Mouse (Mus musculus): ENCODE results near the gene Lepr.
"Not testable (repeated sequence)": the region's sequence is repeated elsewhere in the genome, so short reads cannot be mapped to it uniquely, and the experiment has no call there.

The Lepr gene

DNA sequence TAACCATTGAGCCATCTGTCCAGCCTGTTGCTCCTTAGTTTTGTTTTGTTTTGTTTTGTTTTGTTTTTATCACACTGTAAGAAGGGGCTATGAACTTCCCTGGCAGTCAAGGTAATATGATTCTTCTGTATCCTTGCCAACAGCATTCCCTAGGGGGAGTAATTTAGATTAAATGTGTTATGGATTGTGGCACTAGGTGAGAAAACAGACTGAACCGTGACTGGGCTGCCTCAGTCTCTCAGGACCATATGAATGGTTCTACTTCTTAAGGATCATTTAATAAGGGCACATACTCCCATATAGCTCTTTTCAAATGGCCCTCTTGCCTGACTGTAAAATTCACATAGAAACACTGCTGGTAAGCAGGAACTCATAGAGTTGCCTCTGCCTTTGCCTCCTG, 4.6 kb upstream of the Lepr start:
- in situ Hi-C loops (cut with MboI; ENCODE audit: unreplicated experiment in 2 of 2): no loop called here

DNA sequence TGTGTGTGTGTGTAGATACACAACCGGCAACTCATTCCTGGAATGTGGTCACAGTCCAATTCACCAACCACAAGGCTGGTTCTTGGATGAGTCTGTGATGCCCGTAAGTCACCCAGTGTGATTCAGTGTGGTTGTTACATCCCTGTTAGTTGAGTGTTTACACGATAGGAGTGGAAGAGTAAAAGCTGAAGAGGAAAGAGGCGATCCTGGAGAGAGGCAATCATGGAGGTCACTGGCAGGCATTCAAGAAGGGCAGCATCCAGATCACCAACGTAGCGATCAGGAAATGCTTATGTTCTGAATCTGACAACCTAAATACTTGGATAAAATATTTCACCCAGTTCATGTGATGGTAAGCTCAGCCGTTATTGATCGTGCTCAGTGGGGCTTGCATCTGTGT, 1.9 kb upstream of the Lepr start:
- in situ Hi-C loops (cut with MboI; ENCODE audit: unreplicated experiment in 2 of 2): no loop called here

DNA sequence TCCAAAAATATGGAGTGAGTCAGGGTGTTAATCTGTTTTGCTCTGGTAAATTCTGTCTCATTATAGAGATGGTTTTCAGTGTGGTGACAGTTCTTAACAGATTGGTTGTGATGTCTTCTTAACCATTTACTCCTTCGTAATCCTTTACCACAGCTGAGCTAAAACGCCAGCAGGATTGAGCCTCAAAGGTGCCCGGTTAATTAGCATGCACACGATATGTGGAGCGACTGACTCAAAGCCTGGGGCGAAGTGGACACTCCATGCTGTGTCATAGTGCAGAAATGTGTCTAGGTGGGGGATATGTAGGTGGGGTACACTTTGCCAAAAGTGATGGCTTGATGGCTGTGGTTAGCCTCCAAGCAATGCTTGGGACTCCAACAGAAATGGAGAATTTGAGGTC, 1.4 kb upstream of the Lepr start:
- in situ Hi-C loops (cut with MboI; ENCODE audit: unreplicated experiment in 2 of 2): no loop called here

DNA sequence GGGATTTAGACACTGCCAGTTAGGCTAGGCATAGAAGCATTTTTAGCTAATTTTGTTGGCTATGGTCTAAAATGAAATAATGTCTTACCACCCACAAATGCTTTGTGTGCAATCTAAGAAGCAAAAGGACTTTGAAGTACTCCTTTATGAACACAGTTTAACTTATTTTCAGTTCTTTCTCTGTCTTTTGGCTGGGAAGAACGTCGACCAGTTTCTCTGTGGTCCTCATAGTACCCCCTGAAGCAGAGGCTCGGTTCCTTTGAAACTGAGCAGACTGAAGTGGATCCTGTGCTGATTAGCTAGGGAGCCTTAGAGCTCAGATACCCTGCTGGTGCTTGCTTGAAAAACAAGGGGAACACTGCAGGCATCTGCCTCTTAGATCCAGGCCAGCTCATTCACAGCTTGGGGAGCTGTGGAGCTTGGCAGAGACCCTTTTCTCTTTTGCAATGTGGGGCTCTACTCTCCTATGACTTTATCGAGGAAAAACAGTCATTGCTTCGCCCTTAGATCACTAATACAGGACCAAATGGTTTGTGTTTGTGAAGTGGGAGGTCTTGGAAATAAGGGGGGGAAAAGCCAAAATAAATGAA, 1.9 kb downstream of the Lepr start:
- in situ Hi-C loops (cut with MboI; ENCODE audit: unreplicated experiment in 2 of 2): no loop called here

DNA sequence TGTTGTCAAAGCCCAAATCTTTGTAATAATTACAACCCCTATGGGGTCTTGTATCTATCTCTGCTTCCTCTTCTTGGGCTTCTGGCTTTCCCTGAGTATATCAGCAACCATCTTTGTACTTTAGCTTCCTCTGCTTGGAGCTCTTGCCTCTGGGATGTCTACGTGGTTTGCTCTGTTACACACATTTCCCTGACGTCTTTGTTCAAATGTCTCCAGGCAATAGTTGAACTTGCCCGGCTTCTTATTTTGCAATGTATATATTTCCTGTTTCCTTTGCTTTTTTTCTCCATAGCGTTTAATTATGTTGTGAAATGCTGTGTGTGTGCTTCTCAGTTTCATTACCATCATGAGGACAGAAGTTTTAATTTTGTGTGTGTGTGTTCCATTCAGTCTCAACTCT, 4.5 kb downstream of the Lepr start:
- in situ Hi-C loops (cut with MboI; ENCODE audit: unreplicated experiment in 2 of 2): no loop called here

DNA sequence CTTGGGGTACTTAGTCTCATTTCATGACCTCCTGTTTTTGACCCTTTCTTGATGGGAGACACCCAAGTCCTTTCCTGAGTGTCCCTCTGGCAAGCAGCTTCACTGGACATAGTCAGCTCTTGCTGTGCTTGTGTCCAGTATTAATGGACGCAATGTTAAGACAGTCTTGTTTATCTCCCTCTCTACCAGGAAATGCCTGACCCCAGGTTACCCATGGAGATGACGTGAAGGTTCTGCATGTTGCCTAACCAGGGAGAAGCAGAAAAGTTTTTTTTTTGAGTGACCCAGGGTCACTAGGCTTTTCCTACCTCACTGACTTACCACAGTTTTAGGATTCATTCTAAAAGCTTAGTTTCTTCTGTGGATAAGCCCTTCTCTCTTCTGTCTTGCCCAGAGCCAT, 24.8 kb downstream of the Lepr start:
- in situ Hi-C loops (cut with MboI; ENCODE audit: unreplicated experiment in 2 of 2): no loop called here

DNA sequence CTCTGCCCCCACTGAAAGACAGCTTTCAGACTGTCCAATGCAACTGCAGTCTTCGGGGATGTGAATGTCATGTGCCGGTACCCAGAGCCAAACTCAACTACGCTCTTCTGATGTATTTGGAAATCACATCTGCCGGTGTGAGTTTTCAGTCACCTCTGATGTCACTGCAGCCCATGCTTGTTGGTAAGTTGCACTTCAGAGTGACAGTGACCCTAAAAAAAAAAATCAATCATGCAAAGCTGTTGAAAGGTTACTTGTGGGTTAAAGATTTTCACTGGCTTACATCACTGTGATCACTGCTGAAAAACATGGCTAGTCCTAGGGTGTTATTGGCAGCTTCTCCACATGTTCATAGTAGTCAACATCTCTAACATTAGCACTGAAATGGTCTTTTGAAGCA, 28.3 kb downstream of the Lepr start:
- in situ Hi-C loops (cut with MboI; ENCODE audit: unreplicated experiment in 2 of 2): no loop called here

DNA sequence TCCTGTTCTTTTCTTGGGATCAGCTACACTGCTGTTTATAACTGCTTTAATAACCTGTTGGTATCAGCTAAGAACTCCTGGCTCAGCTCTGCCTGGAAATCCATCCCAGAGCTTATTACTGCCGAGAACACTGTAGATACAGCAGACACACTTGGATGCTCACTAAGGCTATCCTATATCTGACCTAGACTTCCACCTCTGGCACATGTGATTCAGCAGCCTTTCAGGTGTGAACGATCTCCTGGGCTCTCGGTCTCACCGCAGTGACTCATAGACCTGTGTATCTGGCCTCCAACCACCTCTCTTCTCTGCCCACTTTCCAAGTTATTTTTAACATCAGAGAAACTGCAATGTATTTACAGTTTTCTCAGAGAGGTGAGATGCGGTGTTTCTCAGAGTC, 43.3 kb downstream of the Lepr start:
- in situ Hi-C loops (cut with MboI; ENCODE audit: unreplicated experiment in 2 of 2): no loop called here

DNA sequence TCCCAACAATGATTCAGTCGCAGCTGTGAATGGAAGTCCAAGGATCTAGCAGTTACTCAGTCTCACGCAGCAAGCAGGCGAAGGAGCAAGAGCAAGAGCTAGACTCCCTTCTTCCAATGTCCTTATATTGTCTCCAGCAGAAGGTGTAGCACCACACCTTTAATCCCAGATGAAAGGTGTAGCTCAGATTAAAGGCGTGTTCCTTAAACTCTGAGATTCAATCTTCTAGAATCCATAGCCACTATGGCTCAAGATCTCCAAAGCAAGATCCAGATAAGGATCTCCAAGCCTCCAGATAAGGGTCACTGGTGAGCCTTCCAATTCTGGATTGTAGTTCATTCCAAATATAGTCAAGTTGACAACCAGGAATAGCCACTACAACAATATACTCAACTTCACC, 126.7 kb downstream of the Lepr start, which contains the start of gene B020004J07Rik:
B020004J07Rik (minus strand) TSS at position 101 of the 400 bp plus-strand sequence.
- in situ Hi-C loops (cut with MboI; ENCODE audit: unreplicated experiment in 2 of 2): not testable (repeated sequence)

DNA sequence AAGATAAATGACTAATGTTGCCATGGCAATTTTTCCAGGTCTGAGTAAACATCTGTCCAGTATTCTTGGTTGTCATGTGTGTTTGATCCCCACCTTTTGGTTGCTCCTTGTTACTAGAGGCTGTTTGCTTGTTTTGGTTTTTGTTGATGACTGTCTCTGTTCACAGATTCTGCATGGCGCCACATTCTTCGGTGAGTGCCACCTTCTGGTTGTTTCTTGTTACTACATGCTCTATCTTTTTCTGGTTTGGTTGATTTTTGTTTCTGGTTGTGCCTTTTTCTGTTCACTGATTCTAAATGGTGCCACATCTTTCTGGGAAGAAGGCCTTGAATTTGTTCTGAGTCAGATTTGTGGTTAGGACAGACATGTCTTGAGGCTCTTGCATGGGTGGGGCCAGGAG, 133.7 kb downstream of the Lepr start:
- in situ Hi-C loops (cut with MboI; ENCODE audit: unreplicated experiment in 2 of 2): no loop called here

DNA sequence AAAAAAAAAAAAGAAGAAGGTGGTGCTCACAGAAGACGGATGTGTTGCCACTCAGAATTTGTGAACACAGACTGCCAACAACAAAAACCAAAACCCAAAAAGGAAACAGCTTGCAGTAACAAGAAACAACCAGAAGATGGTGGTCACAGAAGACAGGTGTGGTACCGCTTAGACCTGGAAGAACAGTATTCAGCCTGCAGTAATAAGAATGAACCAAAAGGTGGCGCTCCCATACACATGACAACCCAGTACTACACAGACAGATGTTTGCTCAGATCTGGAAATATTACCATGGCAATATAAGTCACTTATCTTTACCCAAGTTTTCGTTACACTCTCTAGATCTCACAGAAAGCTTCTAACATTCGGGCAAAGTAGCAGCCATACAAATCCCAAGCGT, 143.7 kb downstream of the Lepr start:
- in situ Hi-C loops (cut with MboI; ENCODE audit: unreplicated experiment in 2 of 2): no loop called here

DNA sequence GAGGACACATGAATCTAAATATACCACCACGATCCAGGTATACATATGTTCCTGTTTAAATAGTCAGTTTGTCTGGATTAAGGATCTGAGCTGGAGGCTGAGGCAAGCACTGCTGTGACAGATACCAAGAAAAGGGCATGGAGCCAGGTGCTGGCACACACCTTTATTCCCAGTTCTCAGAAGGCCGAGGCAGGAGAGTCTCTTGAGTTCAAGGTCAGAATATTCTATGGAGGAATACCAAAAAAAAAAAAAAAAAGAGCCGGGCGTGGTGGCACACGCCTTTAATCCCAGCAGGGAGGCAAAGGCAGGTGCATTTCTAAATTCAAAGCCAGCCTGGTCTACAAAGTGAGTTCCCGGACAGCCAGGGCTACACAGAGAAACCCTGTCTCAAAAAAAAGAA, 145.1 kb downstream of the Lepr start:
- in situ Hi-C loops (cut with MboI; ENCODE audit: unreplicated experiment in 2 of 2): no loop called here

Data from v-Abl transformed pro-B cells (cell line).